Mouse (Mus musculus) stomach, embryonic 14.5 days (tissue): ENCODE results near the gene Mfsd12. TPM values are rescaled to one million over a fixed set of nuclear protein-coding genes. Genes with fewer than 3 reads are reported as not detected.

ENCODE experiments used
- ATAC-seq: fragments of 200-750 bp; cut with Nextera tagmentation; 2 replicates; pipeline ENCODE4 v1.8.0; 2017; ENCODE audit warnings: low read depth, moderate TSS enrichment; ENCODE audit not compliant: insufficient number of reproducible peaks, insufficient read depth, low FRiP score
- H3K27ac ChIP-seq: fragments of 300-500 bp; sonication (generic); 2 replicates; pipeline ENCODE4 v1.5.1; 2014; ENCODE audit warnings: mild to moderate bottlenecking, low read length, moderate library complexity, mixed read lengths
- H3K27me3 ChIP-seq: fragments of 300-500 bp; sonication (generic); 2 replicates; pipeline ENCODE4 v1.6.1; 2014; ENCODE audit warnings: low read length, control low read depth, mixed read lengths; ENCODE audit not compliant: control insufficient read depth, insufficient read depth
- H3K36me3 ChIP-seq: fragments of 300-500 bp; sonication (generic); 2 replicates; pipeline ENCODE4 v1.6.1; 2014; ENCODE audit warnings: mild to moderate bottlenecking, control low read depth, low read length, moderate library complexity, mixed read lengths; ENCODE audit not compliant: control insufficient read depth, insufficient read depth
- H3K4me1 ChIP-seq: fragments of 300-500 bp; sonication (generic); 2 replicates; pipeline ENCODE4 v1.6.1; 2014; ENCODE audit warnings: low read length, control low read depth, mixed read lengths; ENCODE audit not compliant: control insufficient read depth, insufficient read depth
- H3K4me2 ChIP-seq: fragments of 300-500 bp; sonication (generic); replicated peaks from 2 replicates; pipeline ENCODE4 v1.6.1; 2014; ENCODE audit warnings: low read depth, low read length, control low read depth
- H3K4me3 ChIP-seq: fragments of 300-500 bp; sonication (generic); 2 replicates; pipeline ENCODE4 v1.5.1; 2014; ENCODE audit warnings: low read depth, low read length, control low read depth
- H3K9ac ChIP-seq: fragments of 300-500 bp; sonication (generic); replicated peaks from 2 replicates; pipeline ENCODE4 v1.6.1; 2014; ENCODE audit warnings: low read depth, mild to moderate bottlenecking, control low read depth, low read length, moderate library complexity, mixed read lengths
- H3K9me3 ChIP-seq: fragments of 300-500 bp; sonication (generic); 2 replicates; pipeline ENCODE4 v1.6.1; 2016; ENCODE audit warnings: low read depth, low read length, control low read depth; ENCODE audit not compliant: control insufficient read depth
- WGBS: fragments of 180-500 bp; shearing (Covaris S2); extraction: QIAGEN DNeasy Blood & Tissue Kit; methylation state at CpG from one replicate; pipeline ENCODE4 v1.1.7; 2014; 5-methylcytosine and 5-hydroxymethylcytosine counted together
- polyA plus RNA-seq: library from polyadenylated mRNA; unstranded; fragments of >200 nt; fragmentation: Nextera tagmentation; extraction: Ambion mirVana; gene quantifications from 2 replicates; pipeline ENCODE4 v1.2.1, GENCODE M21; 2014

The Mfsd12 gene
- polyA plus RNA-seq, result 4.7 and 4.8 TPM in 2 replicates

GRCm38 (mm10) chr10:81356991-81357844, at the start of gene Mfsd12:
Gene Mfsd12 (plus strand): TSS chr10:81357491.
- H3K36me3 ChIP-seq, result no peaks in the 10 kb centered on the region
- H3K27ac ChIP-seq, result no peak within 1 kb of the TSS
- peaks cover 11% of the 10 kb centered on the region for H3K4me1 ChIP-seq
- WGBS, result 2% methylated on average over 79 of the region's 79 CpGs
- peak within 1 kb of the TSS; percentile 96 for H3K4me2 ChIP-seq
- peak; percentile 76 for ATAC-seq
- no peaks in the 10 kb centered on the region for H3K27me3 ChIP-seq
- peak within 1 kb of the TSS; percentile 65 for H3K4me3 ChIP-seq
- peak within 1 kb of the TSS; percentile 62; the same call in 1 of the 2 replicates for H3K9ac ChIP-seq
- no peaks in the 10 kb centered on the region for H3K9me3 ChIP-seq

DNA sequence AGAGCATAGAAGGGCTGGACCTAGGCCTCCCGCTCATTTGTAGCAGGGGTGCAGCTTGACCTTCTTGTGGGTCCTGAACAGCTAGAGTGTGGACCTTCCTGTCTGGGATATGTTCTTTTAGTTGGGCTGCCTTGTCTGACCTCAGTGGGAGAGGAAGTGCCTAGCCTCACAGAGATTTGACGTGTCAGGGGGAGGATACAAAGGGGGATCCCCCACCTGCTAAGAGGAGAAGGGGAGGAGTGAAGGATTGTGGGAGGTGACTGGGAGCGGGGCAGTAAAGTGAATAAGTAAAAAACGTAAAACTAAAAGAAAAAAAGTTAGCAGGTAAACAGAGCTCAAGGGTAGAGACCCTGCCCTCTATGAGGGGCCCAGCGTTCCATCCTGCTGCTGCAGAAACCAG, 47.7 kb upstream of the Mfsd12 start:
- H3K4me1 ChIP-seq, result no peaks in the 10 kb centered on the region
- H3K4me2 ChIP-seq, result no peak overlapping the region
- no peak for ATAC-seq
- H3K4me3 ChIP-seq, result no peak overlapping the region
- WGBS, result 80% methylated on average over 5 of the region's 5 CpGs
- no peak overlapping the region for H3K9ac ChIP-seq
- no peak overlapping the region for H3K27ac ChIP-seq
- H3K36me3 ChIP-seq, result peaks cover 74% of the 10 kb centered on the region
- H3K9me3 ChIP-seq, result no peaks in the 10 kb centered on the region
- no peaks in the 10 kb centered on the region for H3K27me3 ChIP-seq

GRCm38 (mm10) chr10:81313581-81313980, 43.7 kb upstream of the Mfsd12 start:
- Histone ChIP-seq H3K9ac (no peak overlapping the region), H3K27me3 (no peaks in the 10 kb centered on the region), H3K4me3 (no peak overlapping the region), H3K9me3 (no peaks in the 10 kb centered on the region), H3K4me2 (no peak overlapping the region), H3K4me1 (peaks cover 14% of the 10 kb centered on the region; the same call in 1 of the 2 replicates), H3K27ac (no peak overlapping the region), H3K36me3 (peaks cover 72% of the 10 kb centered on the region)
- WGBS, result 95% methylated on average over 13 of the region's 13 CpGs
- no peak for ATAC-seq

GRCm38 (mm10) chr10:81314201-81314600, 43.1 kb upstream of the Mfsd12 start:
- H3K9me3 ChIP-seq, result no peaks in the 10 kb centered on the region
- no peaks in the 10 kb centered on the region for H3K27me3 ChIP-seq
- H3K4me1 ChIP-seq, result peaks cover 20% of the 10 kb centered on the region
- no peak overlapping the region for H3K27ac ChIP-seq
- no peak overlapping the region for H3K4me2 ChIP-seq
- H3K4me3 ChIP-seq, result no peak overlapping the region
- H3K36me3 ChIP-seq, result peaks cover 70% of the 10 kb centered on the region
- no peak for ATAC-seq
- 79% methylated on average over 7 of the region's 7 CpGs for WGBS
- H3K9ac ChIP-seq, result no peak overlapping the region

GRCm38 (mm10) chr10:81315587-81315986, 41.7 kb upstream of the Mfsd12 start:
- Histone ChIP-seq H3K9me3 (no peaks in the 10 kb centered on the region), H3K4me2 (no peak overlapping the region), H3K27me3 (no peaks in the 10 kb centered on the region), H3K4me3 (no peak overlapping the region), H3K36me3 (peaks cover 62% of the 10 kb centered on the region), H3K27ac (no peak overlapping the region), H3K4me1 (peaks cover 24% of the 10 kb centered on the region), H3K9ac (no peak overlapping the region)
- no peak for ATAC-seq
- 91% methylated on average over 16 of the region's 16 CpGs for WGBS

- Histone ChIP-seq H3K36me3 (peaks cover 53% of the 10 kb centered on the region), H3K4me2 (peak overlapping the region; percentile 50)
Measured at GRCm38 (mm10) chr10:81316338-81317060, 40.8 kb upstream of the Mfsd12 start.

DNA sequence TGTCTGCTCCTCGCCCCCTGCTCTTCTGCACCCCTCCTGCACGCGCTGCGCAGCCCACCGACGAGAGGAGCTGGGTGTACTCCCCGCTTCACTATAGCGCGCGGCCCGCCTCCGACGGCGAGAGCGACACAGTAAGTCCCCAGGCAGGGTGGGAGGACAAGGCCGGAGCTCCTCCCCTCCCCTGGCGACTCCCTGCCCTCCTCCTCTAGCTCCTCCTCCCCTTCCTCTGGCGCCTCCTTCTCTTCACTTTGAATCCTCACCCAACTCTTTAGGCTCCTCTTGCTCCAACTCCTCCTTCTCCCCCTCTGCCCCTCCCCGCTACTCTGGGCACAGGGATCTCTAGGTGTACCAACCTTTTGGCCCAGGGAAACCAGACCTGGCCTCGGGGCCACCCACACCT, 40.0 kb upstream of the Mfsd12 start:
- Histone ChIP-seq H3K4me2 (peak overlapping the region; percentile 50), H3K4me1 (peaks cover 29% of the 10 kb centered on the region), H3K4me3 (peak overlapping the region; percentile 11; the same call in 1 of the 2 replicates), H3K27me3 (no peaks in the 10 kb centered on the region), H3K36me3 (peaks cover 48% of the 10 kb centered on the region), H3K9me3 (no peaks in the 10 kb centered on the region), H3K9ac (peak overlapping the region; percentile 15; the same call in 1 of the 2 replicates), H3K27ac (peak overlapping the region; percentile 33; the same call in 1 of the 2 replicates)
- WGBS, result 19% methylated on average over 20 of the region's 20 CpGs
- ATAC-seq, result no peak

More at GRCm38 (mm10) chr10:81316338-81317060, 40.8 kb upstream of the Mfsd12 start:
- 43% methylated on average over 16 of the region's 16 CpGs for WGBS
- peak overlapping the region; percentile 33; the same call in 1 of the 2 replicates for H3K27ac ChIP-seq
- H3K4me3 ChIP-seq, result peak overlapping the region; percentile 11; the same call in 1 of the 2 replicates
- no peak for ATAC-seq
- peak overlapping the region; percentile 15; the same call in 1 of the 2 replicates for H3K9ac ChIP-seq
- H3K9me3 ChIP-seq, result no peaks in the 10 kb centered on the region
- H3K4me1 ChIP-seq, result peaks cover 24% of the 10 kb centered on the region
- no peaks in the 10 kb centered on the region for H3K27me3 ChIP-seq

DNA sequence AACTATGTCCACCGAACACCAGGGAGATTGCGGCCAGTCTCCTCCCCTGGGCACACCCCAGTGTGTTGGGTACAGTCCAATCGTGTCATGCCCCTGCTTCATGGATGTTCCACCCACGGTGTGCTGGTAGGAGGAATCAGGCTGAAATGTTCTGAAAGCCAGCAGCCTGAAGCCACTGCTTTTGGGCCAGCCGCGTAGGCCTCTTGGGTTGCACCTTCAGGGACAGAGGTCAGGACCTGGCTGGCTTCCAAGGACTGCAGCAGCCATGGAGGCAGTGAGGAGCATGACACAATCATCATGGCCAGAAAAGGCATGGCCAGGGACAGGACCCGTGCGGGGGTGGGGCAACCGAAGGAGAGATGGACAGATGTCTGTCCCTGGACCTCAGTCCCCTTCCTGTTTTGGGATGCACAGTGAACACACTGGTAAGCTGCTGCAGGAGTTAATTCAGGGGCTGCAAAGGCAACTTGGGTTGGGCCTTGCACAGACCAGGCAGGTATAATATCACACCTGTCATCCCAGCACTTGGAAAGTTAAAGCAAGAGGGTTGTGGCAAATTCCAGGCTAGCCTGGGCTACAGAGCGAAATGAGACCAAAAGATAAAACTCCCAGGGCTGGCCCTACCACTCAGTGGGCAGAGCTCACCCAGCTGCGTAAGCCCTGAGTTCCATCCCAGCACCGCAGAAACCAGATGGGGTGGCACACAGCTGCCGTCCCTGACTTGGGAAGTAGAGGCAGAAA, 38.5 kb upstream of the Mfsd12 start:
- Histone ChIP-seq H3K9me3 (no peaks in the 10 kb centered on the region), H3K9ac (no peak overlapping the region; the same call in 1 of the 2 replicates), H3K36me3 (peaks cover 48% of the 10 kb centered on the region), H3K27ac (no peak overlapping the region), H3K4me2 (peak overlapping the region; percentile 55), H3K27me3 (no peaks in the 10 kb centered on the region), H3K4me3 (no peak overlapping the region), H3K4me1 (peaks cover 29% of the 10 kb centered on the region)
- no peak for ATAC-seq
- WGBS, result 92% methylated on average over 13 of the region's 13 CpGs
